Mouse (Mus musculus) lung, postnatal 10 days (tissue): ENCODE data around the gene Nsg2.
A peak's percentile ranks its signal among the peaks of the same experiment; 100 is the strongest.

Experiments
- DNase-seq: peaks from one replicate; pipeline ENCODE4 v3.0.0; 2021

Nsg2 gene

GRCm38 (mm10) chr11:32087376-32087775 lies 87.1 kb downstream of the Nsg2 start:
- DNase-seq = no peak

GRCm38 (mm10) chr11:32087779-32088442 lies 87.6 kb downstream of the Nsg2 start:
- DNase-seq = no peak

- DNase-seq = no peak
Measured at GRCm38 (mm10) chr11:32095793-32096192, 95.5 kb downstream of the Nsg2 start.

GRCm38 (mm10) chr11:32096346-32096745 lies 96.1 kb downstream of the Nsg2 start:
- no peak for DNase-seq

- DNase-seq = no peak
Measured at GRCm38 (mm10) chr11:32101059-32101632, 100.9 kb downstream of the Nsg2 start.

GRCm38 (mm10) chr11:32102976-32103375 lies 102.7 kb downstream of the Nsg2 start:
- peak; percentile 38 for DNase-seq

GRCm38 (mm10) chr11:32104406-32105116 lies 104.3 kb downstream of the Nsg2 start:
- no peak for DNase-seq

- DNase-seq = no peak
Measured at GRCm38 (mm10) chr11:32105750-32106646, 105.7 kb downstream of the Nsg2 start.

- DNase-seq = no peak
Measured at GRCm38 (mm10) chr11:32106647-32106985, 106.4 kb downstream of the Nsg2 start.

- no peak for DNase-seq
Measured at GRCm38 (mm10) chr11:32108441-32108840, 108.2 kb downstream of the Nsg2 start.
